Mouse (Mus musculus): ENCODE data around the gene Tbx2.
A peak's percentile ranks its signal among the peaks of the same experiment; 100 is the strongest.

The Tbx2 gene

DNA sequence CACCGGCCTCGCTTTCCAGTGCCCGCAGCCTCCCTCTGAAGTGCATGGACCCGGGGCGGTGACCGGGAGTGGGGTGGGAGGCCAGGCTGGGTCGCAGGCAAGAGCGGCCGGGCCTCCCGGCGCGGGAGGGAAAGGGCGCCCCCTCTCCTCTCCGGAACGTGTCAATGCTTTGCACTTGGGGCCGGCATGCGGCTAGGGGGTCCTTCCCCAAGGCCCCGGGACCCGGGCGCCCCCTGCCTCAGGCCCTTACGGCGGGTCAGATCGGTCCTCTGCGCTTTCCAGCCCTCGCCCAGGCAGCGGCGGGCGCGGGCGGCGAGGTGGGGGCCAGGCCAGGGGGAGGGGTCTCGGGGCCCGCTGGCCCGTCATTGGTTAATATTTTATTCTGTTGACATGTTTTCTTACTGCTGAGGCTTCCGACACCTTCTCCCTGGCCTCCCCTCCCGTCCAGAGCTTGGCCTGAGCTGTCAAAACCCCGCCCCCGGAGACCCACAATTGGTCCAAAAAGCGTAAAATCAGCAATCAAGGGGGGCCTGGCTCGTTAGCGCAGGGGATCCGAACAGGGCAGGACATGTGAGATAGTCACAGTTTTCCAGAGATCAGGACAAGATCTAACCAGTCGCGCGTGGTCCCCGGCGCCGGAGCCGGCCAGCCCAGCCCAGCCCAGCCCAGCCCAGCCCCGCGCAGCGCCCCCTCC is at the start of gene Tbx2:
Gene Tbx2 (plus strand): TSS at position 321 of the 694 bp plus-strand sequence.
- no peak for DNase-seq

DNA sequence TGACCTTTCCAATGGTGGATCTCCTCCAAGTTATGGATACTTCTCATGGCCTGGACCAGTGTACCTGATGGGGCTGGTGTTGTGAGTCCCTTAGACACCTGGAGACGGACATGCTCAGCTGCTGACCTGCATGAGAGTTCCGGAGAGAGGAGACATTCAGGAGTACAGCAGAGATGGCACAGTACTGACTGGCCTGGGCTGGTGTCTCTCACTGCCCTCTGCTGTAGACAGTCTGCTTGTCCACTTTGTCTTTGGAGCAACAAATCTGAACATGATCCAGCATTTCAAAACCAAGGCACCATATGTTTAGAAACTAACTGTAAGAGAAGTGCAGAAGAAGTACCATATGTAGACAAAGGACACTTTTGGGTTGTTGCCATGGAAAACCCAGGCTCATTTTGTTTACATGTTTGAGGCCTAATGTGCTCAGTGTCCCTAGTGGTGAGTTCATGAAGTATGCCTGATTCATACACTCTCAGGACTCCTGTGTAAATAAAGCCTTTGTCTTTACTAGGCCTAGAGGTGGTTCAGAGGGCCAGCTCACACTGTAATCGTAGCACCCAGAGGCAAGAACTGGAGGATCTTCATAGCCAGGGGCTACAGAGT is 46.1 kb upstream of the Tbx2 start:
- DNase-seq: peak; percentile 11

DNA sequence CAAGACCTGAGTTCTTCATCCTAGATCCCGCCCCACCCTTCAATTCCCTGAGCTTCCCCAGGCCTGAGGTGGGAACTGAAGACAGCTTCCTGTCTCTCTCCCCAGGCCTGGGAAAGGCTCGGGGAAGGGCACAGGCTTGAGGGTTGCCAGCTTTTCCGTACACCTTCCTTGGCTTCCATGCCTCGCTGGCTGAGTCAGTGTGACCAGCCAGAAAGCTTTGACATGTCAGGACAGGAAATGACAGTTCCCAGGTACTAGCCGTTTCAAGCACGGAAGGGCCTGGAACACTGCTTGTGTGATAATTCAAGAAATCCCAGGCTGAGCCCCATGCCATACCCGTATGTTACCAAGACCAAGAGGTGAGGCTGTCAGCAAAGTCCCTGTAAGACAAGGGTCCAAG is 42.6 kb upstream of the Tbx2 start:
- no peak for DNase-seq

DNA sequence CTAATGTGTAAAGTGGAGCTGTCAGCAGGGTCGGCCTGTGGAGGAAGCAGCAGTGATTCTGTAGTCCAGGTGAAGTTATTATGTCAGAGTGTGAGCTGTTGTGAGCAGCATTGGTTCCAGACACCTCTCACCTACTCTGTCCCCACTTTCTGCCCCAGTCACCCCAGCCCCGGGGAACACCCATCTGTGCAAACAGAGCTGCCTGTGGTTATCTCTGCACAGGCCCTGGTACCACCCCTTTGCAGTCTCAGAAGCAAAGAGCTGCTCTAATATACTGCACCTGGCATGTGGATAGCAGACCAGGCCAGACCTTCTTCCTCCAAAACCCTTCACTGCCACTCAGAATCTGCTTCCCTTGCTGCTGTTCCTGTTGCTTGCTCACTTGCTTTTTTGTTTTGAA is 42.1 kb upstream of the Tbx2 start:
- DNase-seq: no peak

DNA sequence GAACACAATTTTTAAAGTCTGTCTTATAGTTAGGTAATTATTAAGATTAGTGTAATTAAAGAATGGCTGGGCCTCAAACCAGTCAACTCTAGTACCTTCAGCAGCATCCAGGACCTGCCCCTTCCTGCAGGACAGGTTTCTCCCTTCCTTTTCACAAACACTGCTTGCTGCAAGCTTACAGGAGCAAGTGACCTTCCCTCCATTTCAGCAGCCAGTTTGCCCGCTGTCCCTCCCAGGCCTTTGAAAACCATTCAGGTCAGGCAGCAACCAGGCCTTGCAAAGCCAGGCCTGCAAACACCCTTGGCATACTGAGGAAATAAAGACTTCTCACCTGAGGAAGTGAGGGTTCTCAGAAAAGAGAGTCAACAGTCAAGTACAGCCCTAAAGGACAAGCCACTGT is 41.1 kb upstream of the Tbx2 start:
- no peak for DNase-seq

DNA sequence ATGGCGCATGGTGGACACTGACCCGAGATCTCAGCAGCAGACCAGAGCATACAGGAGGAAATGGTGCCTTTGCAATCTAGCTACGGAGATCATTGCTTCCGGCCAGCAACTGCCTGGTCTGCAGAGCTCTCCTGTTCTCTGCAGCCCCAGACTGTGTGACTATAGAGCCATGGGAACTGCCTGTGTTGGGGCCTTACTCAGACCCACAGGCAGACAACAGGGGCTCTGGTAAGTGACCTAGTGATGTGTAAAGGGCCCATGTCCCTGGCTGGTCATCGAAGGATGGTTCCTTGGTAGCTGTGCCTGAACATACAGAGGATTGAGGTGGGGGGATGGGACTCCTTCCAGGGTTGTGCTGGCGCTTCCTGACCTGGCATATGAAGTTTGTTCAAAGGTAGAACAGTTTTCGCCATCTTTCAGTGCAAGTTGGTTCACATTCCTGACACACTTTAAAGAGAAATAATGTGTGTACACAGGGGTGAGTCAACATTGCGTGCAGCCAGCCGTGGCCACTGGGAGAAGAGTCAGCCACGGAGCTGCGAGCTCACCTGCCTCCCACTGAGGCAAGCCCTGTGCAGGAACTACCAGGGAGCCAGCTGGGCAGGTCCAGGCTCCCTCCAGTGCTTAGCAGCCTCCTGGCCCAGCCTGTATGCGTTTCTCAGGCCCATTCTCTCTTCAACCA is 39.7 kb upstream of the Tbx2 start:
- no peak for DNase-seq

DNA sequence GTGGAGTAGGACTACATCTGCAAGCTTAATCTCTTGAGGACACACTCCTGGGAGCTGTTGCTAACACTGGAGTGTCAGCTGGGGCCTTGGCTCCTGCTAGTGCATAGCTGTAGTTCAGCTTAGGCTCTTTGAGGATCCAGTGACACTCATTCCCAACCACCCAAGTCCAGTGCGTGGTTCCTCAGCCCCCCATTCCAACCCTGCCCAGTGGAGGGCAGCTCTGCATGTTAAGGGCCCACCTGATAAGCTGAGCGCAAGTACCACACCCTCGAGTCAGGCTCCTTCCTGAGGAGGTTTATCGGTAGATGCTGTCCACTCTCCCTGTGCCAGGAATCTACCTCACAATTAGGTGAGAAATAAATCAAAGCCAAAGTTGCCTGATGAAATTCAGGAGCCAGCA is 32.9 kb upstream of the Tbx2 start:
- DNase-seq: no peak

DNA sequence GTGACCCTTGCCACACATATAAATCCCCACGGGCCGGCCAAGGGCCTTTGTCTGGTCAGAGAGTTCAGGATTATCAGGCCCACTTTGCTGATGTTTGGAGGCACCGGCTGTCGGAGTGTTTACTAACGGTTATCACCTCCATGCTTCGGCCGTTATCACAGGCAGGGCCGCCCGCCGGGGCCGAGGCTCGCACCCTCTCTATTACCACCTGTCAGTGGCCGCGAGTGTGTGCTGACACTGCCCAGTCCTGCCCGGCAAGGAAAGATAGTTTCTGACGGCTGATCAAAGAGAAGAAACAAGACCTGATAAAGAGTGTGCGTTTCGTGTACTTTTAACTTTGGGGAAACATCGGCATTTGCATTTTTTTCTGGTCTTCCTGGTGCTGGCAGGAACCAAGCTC is 32.5 kb upstream of the Tbx2 start:
- DNase-seq: no peak

DNA sequence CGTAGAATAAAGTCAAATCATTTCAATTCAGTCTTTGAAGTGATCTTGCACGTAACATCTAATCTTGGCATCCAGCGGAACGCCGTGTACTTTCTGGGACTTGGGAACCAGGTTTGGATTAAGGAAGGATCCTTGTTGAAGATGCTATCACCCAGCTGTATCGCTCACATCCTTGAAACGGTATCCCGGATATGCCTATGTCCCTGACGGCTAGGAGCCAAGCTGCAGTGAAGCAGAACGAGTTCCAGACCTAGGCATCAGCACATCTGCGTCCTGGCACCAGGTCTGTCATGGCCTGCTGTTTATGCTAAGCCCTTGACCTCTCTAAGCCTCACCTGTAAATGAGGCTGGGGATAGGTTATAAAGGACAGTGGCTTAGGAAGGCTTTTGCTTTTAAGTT is 32.0 kb upstream of the Tbx2 start:
- no peak for DNase-seq

DNA sequence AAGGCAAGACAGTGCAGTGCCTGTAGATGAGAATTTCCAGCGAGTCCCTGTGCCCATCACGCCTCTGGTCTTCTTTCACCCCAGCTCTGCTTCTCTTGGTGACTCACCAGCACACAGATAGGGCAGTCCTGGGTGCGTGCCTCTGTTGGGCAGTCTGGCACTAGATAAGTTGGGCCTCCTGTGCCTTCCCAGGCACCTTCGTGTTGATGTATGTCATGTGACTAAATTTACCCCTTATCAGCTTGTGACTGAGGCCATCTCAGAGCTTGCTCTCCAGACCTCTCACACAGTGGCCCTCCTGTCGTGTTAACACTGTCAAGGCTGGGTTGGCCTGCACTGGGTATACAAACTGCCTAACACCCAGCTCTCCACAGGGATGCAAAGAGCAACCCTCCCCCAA is 28.3 kb upstream of the Tbx2 start:
- no peak for DNase-seq

DNA sequence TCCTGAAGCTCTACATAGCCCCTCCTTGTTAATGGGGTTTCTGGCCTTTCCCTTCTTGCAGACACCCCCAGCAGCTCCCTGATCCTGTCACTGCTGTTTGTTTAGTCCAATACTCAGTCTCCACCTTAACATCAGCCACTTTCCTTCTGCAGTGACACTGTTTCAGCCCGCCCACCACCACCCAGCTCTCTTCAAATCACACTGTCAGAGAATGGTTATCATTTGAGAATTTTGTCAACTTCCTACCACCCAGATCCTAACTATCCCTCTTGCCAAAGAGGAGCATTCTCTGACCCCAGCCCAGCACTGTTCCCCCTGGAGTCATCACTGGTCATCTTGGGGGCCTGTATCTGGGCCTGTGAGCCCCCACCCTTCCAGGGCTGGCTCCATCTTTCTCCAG is 26.6 kb upstream of the Tbx2 start:
- no peak for DNase-seq

DNA sequence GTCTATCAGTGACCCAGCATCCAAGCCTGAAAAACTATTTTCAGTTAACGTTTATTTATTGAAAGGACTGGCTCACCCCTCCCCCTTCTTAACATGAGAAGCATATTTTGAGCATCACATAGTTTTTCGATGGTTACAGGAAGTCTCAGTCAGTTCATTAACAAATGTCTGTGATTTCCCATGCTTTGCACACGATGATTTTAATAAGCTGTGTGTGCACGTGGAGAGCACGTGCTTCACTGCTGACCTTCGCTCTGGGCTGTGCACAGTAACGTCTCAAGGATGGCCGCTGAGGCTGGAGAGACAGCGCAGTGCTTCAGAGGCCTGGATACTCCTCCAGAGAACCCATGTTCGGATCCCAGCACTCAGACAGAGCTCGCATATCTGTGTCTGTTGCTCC is 25.0 kb upstream of the Tbx2 start:
- DNase-seq: no peak

DNA sequence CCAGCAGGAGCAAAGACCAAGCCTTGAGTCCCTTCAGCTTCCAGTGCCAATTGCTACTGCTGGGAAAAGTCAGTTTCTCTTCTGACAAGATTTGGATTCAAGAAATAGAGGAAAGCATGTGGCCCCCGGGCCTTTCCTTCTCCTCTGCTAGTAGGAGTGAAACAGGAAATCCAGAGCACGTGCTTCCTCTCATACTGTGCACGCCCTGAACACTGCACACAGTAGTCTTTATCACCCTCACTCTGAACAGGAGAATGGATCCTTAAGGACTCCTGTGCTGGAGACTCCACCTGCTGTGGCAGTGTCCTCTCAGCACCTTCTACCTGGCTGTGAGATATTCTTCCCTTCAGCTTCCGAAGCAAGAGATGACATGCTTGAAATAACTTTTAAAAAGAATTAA is 21.1 kb upstream of the Tbx2 start:
- DNase-seq: no peak

DNA sequence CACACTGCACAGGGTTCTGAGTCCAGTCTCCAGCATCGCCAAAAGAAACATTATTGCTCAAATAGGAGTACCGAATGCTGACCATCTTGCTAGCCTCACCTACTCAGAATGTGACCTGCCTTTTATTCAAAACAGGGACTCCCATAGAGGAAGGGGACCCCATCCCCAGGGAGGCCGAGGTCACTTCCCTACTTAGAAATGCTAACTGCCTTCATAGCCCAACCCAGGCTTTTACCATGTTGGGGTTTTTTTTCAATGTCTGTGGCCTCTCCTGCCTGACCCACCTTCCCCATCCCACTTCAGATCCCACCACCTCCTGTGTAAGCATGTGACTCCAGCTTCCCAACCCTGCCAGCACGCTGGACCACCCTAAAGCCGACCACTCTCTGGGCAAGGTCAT is 20.7 kb upstream of the Tbx2 start:
- no peak for DNase-seq

DNA sequence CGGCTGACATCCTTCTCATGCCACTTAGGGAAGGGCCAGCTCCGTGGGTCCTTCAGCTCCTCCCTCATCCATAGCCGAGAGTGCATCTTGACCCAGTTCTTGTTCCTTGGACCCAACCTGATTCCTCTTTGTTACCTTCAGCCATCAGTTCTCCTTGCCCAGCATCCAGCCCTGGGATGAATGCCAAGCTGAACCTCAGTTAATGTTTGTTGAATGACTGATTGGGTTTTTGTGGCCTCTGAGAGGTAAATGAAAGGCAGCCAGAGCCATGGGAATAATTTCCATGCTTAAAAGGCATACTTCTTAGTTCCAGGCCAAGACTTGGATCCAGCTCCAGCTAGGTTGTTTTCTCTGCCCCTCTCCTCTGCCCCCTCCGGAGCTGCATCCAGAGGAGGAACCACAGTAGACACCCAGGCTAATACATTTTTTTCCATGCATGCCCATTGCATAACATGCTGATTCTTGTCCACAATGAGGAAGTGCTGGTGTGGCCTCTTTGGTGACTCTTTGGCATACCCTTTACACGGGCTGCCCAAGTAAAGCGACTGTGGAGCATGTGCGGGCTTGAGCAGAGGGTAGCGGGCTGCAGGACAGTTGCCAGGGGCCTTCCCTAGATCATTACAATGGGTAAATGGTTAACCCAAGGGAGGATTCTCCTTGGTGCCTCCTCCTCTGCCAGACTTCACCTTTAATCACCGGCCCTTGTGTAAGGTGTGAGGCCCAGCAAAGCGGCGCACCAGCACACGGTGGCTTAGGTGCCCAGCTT is 20.0 kb upstream of the Tbx2 start:
- DNase-seq: no peak

DNA sequence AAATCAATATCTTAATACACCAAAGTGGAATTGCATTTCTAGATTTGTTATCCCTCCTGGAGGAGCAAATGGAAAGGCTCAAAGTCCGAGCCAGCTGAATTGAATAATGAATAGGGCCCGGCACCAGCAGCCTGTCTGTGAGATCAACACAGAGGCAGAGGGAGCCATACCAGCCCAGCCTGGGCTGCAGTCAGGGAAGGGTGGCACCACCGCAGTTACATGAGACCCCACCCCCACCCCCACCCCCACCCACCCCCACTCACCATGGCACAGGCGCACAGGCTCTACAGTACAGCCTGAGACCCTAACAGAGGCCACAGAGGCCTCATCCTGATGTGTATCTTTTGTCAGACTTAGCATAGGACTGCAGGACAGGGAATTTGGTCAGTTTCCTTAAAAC is 17.7 kb upstream of the Tbx2 start:
- no peak for DNase-seq

DNA sequence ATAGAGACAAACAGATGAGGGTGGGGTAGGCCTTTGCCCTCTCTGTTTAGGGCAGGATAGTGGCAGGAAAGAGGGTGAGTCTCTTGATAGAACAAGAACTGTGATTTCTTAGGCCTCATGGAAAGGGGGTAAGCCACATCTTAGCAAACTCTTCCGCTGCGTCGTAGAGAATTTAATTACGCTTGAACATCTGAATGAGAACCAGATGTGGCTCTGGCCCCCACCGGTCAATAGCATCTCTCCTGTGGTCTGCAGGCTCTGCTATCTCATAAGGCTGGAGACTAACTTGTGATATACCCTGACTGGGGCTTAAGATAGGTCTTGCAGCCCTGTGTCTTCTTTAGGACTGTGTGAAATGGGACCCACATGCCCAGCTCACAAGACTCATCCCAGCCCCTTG is 15.9 kb upstream of the Tbx2 start:
- no peak for DNase-seq

DNA sequence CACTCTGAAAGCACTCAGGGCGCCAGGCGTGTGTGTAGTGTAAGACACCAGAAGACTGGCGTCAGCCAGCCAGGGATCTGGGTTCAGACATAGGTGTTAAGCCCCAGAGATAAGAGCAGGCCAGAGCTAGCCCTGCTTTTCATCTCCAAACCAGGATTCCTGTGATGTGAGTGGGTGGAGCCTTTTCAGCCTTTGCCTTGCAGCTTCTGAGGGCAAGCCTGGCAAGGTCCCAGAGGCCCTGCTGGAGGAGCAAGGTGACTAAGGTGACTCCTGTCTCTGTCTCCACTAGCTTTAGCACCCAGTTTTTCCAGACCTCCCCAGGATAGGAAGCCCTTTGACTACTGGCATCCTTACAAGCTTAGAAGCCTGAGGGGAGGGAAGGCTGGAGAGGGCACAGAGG is 13.9 kb upstream of the Tbx2 start:
- DNase-seq: no peak

DNA sequence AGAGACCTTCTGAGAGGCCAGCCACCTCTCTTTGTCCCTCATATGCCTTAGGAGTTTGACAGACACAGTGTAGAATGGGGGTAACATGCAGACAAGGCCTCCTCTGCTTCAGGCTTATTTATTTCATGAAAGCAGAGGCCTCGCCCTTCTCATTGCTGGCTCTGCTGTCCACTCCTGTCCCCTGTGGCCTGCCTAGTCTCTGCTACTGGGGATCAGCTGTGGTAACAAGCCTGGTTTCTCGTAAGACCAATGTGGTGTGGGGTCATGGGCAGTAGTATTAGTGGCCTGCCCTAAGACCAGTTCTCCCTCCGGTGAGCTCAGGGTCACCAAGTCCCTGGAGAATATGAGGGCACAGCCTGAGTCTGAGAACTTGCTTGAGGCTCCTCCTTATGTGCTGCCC is 11.4 kb upstream of the Tbx2 start:
- DNase-seq: no peak

DNA sequence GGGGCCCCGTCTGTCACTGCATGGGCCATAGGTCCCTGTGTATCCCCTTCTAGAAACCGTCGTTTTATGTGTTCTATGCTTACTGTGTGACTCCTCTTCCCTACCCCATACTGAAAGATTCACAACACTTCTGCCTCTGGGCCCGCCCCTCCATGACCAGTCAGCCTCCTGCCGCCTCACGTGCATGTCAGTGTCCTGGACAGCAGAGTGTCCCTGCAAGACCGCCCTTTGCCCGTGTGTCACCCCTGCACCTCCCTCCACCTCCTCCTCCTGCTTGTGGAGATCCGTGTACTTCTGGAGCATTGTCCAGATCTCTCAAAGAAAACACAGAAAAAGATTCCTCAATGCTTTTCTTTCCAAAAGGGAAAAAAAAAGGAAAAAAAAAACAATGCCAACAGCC is 10.7 kb upstream of the Tbx2 start:
- DNase-seq: no peak

DNA sequence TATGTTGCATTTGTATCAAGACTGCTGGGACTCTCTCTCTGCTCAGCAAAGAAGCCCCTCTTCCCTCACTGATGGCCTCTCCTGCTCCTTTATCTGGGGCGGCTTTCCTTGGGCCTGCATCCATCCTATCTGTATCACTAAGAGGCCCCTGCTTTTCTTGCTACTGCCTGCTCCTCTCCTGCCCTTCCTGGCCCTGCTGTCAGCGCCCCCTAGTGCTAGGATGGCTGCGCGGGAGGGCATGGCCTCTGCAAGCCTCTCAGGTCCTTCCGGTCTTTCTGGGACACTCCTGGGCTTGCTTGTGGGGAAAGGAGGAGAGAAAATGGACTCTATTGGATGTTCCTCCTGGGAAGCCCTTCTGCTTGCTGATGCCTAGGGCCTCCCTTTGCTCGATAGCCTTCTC is 9.2 kb upstream of the Tbx2 start:
- DNase-seq: peak; percentile 50

DNA sequence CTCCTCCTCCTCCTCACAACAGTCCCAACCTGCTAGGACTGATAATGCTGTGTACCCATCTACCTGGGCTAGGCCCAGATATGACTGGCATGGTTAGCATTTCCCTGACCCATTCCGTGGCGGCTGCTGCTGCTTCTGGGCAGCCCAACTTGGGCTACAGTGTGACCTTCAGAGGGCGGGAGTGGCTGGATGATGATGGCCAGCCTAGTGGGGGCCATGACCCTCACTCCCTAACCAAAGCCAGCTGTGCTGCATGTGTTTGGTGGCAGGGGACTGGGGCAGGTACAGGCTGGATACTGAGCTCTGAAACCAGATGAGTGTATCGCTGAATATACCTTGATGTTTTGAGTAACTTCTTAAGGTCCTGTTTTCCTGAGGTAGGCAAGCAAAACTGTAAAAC is 8.6 kb upstream of the Tbx2 start:
- DNase-seq: no peak

DNA sequence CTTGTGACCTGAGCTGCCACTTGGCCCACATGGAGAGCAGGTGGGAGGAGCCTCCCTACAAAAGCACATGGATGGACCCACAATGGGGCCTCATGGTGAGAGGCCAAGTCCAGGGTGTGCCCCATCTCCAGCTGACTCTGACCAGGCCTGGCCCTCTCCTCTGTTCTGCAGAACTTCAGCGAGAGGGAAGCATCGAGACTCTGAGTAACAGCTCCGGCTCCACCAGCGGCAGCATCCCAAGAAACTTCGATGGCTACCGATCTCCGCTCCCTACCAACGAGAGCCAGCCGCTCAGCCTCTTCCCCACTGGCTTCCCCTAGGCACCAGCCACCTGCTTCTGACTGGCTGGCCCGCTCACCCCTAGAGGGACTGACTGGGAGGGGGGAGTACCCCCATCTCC is 7.3 kb upstream of the Tbx2 start:
- no peak for DNase-seq

DNA sequence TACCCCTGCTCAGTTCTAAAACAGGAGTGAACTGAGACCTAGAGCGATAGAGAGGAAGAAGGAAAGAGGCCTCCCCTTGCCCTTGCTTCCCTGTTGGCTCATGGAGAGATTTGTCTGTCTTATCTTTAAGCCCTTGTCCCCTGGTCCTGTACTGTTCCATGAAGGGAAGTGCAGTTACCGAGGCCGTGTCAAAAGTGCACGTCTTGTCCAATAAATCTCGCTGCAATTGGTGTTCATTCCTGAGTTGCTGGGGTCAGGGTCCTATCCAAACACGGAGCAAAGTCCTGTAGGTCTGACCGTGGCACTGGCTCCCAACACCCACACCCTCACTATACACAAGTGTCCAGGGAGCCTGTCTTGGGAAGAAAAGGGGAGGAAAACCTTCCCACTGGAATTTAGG is 6.5 kb upstream of the Tbx2 start:
- DNase-seq: no peak

Measured in cerebellum, adult 9-10 months (tissue).